Mouse (Mus musculus): ENCODE results near the gene Steap3. TPM values are rescaled to one million over a fixed set of nuclear protein-coding genes. Genes with fewer than 3 reads are reported as not detected.
A peak's percentile ranks its signal among the peaks of the same experiment; 100 is the strongest.

The Steap3 gene
- polyA plus RNA-seq, 1 experiment from 2014 or later = 4.9 TPM

DNA sequence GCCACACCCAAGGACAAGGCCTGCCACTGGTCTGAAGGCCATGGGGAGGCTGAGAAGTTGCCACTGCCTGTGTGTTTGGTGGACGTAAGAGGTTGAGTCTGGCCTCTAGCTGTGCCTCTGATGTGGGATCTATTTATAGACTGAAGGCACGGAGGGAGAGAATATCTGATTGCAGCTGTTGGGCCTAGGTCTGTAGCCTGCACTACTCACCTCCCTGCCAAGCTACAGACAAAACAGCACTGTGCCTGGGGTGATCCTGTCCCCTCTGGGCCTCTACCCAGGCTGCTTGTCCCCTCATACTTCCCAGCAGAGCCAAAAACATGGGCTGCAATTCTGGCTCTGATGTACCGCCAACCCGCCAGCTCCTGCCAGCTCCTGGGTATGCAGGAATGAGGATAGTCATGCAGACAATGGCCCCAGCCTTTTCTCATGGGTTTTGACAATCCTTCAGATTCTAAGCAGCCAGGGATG lies 26.8 kb downstream of the Steap3 start:
- H3K9me3 ChIP-seq (ENCODE audit: control insufficient read depth, low read length) = no peaks in the 10 kb centered on the region
- H3K4me2 ChIP-seq (ENCODE audit: low read length) = no peak overlapping the region
- no peaks in the 10 kb centered on the region for H3K36me3 ChIP-seq (ENCODE audit: control insufficient read depth, insufficient read depth, low read length)
- no peaks in the 10 kb centered on the region for H3K27me3 ChIP-seq (replicated peaks; ENCODE audit: control insufficient read depth, insufficient read depth, low read length)
- peak overlapping the region; percentile 48; the same call in 1 of the 2 replicates for H3K27ac ChIP-seq (ENCODE audit: low read depth, low read length)
- 31% methylated on average over 4 of the region's 4 CpGs for WGBS
- peaks cover 4% of the 10 kb centered on the region; the same call in 1 of the 2 replicates for H3K4me1 ChIP-seq (ENCODE audit: control insufficient read depth, insufficient read depth, low read depth, low read length)
- peak; percentile 86 for ATAC-seq
- H3K9ac ChIP-seq (ENCODE audit: low read depth, low read length) = peak overlapping the region; percentile 27
- H3K4me3 ChIP-seq (ENCODE audit: low read length) = no peak overlapping the region

DNA sequence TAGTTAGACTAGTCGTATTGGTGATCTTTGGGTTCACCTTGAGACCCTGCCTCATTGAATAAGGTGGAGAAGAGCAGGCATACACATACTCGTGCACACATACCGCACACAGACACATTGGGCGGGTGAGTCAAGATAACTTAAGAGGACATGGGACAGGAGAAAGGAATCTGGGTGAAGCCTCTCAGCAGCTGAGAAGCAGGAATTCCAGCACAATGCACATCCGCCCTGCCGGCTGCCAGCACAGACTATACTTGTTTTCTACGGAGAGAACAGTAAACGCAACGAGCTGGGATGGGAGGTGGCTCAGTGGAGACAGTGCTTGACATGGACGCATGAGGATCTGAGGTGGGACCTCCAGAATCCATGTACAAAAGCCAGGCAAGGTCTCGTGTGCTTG lies 27.9 kb downstream of the Steap3 start:
- Histone ChIP-seq H3K27ac (ENCODE audit: low read depth, low read length) (no peak overlapping the region), H3K4me2 (ENCODE audit: low read length) (no peak overlapping the region), H3K9ac (ENCODE audit: low read depth, low read length) (no peak overlapping the region), H3K4me1 (ENCODE audit: control insufficient read depth, insufficient read depth, low read depth, low read length) (peaks cover 4% of the 10 kb centered on the region; the same call in 1 of the 2 replicates), H3K27me3 (replicated peaks; ENCODE audit: control insufficient read depth, insufficient read depth, low read length) (no peaks in the 10 kb centered on the region), H3K36me3 (ENCODE audit: control insufficient read depth, insufficient read depth, low read length) (no peaks in the 10 kb centered on the region), H3K4me3 (ENCODE audit: low read length) (no peak overlapping the region), H3K9me3 (ENCODE audit: control insufficient read depth, low read length) (no peaks in the 10 kb centered on the region)
- 89% methylated on average over 11 of the region's 11 CpGs for WGBS
- no peak for ATAC-seq

DNA sequence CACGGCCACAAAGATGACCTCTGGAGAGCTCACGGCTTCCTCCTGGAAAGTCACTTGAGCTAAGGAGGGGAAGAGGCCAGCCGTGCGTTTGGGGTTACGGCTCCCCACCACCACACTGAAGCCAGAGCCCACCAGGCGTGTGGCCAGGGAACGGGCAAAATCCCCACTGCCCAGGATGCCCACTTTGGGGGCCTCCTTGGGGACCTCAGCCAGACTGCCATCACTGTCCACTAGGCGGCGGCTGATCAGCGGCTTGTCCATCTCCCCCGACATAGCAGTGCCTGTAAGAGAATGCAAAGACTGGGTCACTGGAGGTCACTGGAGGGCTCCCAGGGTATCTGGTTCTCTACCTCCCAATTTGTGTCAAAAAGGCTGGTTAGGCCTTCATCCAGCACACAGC lies 28.5 kb downstream of the Steap3 start:
- ATAC-seq = no peak
- Histone ChIP-seq H3K4me1 (ENCODE audit: control insufficient read depth, insufficient read depth, low read depth, low read length) (peaks cover 4% of the 10 kb centered on the region; the same call in 1 of the 2 replicates), H3K4me2 (ENCODE audit: low read length) (no peak overlapping the region), H3K36me3 (ENCODE audit: control insufficient read depth, insufficient read depth, low read length) (no peaks in the 10 kb centered on the region), H3K4me3 (ENCODE audit: low read length) (no peak overlapping the region), H3K9me3 (ENCODE audit: control insufficient read depth, low read length) (no peaks in the 10 kb centered on the region), H3K27me3 (replicated peaks; ENCODE audit: control insufficient read depth, insufficient read depth, low read length) (no peaks in the 10 kb centered on the region), H3K9ac (ENCODE audit: low read depth, low read length) (no peak overlapping the region), H3K27ac (ENCODE audit: low read depth, low read length) (no peak overlapping the region)
- 74% methylated on average over 11 of the region's 11 CpGs for WGBS

DNA sequence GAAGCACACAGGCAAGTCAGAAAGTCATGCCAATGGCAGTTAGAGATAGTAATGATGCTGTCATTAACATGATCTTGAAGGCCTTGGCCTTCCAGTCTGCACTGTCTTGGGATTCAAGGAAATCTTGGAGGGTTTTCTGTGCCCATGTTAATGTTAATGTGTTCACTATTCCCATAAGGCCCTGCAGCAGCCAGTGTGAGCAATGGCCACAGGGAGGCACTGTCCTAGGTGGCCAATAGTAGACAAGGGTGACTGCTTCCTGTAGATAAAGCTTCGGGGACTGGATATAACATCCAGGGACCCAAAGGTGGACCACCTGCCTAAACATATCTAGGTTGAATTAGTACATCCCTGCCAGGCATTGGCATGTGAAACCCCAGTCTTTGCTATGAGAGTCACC lies 35.4 kb downstream of the Steap3 start:
- H3K27ac ChIP-seq (ENCODE audit: low read depth, low read length) = no peak overlapping the region
- no peak overlapping the region for H3K4me2 ChIP-seq (ENCODE audit: low read length)
- no peaks in the 10 kb centered on the region for H3K36me3 ChIP-seq (ENCODE audit: control insufficient read depth, insufficient read depth, low read length)
- WGBS = 93% methylated on average over 1 of the region's 1 CpGs
- no peaks in the 10 kb centered on the region for H3K27me3 ChIP-seq (replicated peaks; ENCODE audit: control insufficient read depth, insufficient read depth, low read length)
- no peak overlapping the region for H3K4me3 ChIP-seq (ENCODE audit: low read length)
- H3K9me3 ChIP-seq (ENCODE audit: control insufficient read depth, low read length) = no peaks in the 10 kb centered on the region
- H3K9ac ChIP-seq (ENCODE audit: low read depth, low read length) = no peak overlapping the region
- no peaks in the 10 kb centered on the region for H3K4me1 ChIP-seq (ENCODE audit: control insufficient read depth, insufficient read depth, low read depth, low read length)
- ATAC-seq = no peak

DNA sequence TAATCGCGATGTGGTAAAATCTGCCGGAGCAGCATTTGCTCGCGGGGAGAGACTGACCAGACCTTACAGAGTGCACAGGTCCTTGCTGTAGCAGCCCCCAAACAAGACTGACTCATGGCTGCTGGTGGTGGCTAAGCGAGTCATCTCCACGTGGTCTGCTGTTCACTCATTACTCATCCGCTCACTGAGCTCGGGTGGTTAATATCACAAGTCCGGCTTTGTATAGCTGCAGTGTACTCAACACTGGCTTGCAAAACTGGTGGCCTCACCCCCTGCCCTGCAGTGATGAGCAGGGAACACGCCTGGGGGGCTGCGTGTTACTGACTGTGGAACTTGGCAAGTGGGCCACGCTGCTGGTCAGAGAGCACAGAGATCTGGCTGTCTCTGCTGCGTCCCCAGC lies 36.1 kb downstream of the Steap3 start:
- H3K4me3 ChIP-seq (ENCODE audit: low read length) = no peak overlapping the region
- no peaks in the 10 kb centered on the region for H3K27me3 ChIP-seq (replicated peaks; ENCODE audit: control insufficient read depth, insufficient read depth, low read length)
- H3K4me1 ChIP-seq (ENCODE audit: control insufficient read depth, insufficient read depth, low read depth, low read length) = no peaks in the 10 kb centered on the region
- ATAC-seq = no peak
- no peaks in the 10 kb centered on the region for H3K9me3 ChIP-seq (ENCODE audit: control insufficient read depth, low read length)
- no peak overlapping the region for H3K4me2 ChIP-seq (ENCODE audit: low read length)
- no peak overlapping the region for H3K9ac ChIP-seq (ENCODE audit: low read depth, low read length)
- WGBS = 85% methylated on average over 14 of the region's 14 CpGs
- H3K36me3 ChIP-seq (ENCODE audit: control insufficient read depth, insufficient read depth, low read length) = no peaks in the 10 kb centered on the region
- no peak overlapping the region for H3K27ac ChIP-seq (ENCODE audit: low read depth, low read length)

DNA sequence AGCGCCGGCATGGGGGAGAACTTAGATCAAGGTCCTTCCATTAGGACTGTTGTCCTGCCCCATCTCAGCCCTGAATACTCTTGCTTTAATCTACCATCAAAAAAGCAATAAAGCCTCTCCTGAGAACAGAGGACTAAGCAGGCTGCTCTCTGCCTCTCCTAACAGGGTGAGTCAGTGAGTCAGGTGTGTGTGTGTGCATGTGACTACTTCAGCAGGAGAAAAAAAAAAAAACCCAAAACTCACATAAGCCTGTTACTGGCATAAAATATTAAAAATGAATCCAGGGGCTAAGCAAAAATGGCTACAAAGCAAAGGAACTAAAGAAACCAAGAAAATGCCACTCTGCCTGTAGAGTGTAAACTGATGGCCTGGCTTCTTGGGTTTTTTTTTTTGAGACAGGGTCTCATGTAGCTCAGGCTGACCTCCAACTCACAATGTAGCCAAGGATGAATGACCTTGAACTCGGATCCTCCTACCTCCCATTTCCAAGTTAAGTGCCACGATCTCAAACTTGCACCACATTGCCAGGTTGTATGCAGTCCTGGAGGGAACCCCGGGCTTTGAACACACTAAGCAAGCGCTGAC lies 36.8 kb downstream of the Steap3 start:
- Histone ChIP-seq H3K9me3 (ENCODE audit: control insufficient read depth, low read length) (no peaks in the 10 kb centered on the region), H3K27me3 (replicated peaks; ENCODE audit: control insufficient read depth, insufficient read depth, low read length) (no peaks in the 10 kb centered on the region), H3K4me2 (ENCODE audit: low read length) (no peak overlapping the region), H3K27ac (ENCODE audit: low read depth, low read length) (no peak overlapping the region), H3K4me3 (ENCODE audit: low read length) (no peak overlapping the region), H3K9ac (ENCODE audit: low read depth, low read length) (no peak overlapping the region), H3K4me1 (ENCODE audit: control insufficient read depth, insufficient read depth, low read depth, low read length) (no peaks in the 10 kb centered on the region), H3K36me3 (ENCODE audit: control insufficient read depth, insufficient read depth, low read length) (no peaks in the 10 kb centered on the region)
- ATAC-seq = no peak
- 91% methylated on average over 6 of the region's 6 CpGs for WGBS

DNA sequence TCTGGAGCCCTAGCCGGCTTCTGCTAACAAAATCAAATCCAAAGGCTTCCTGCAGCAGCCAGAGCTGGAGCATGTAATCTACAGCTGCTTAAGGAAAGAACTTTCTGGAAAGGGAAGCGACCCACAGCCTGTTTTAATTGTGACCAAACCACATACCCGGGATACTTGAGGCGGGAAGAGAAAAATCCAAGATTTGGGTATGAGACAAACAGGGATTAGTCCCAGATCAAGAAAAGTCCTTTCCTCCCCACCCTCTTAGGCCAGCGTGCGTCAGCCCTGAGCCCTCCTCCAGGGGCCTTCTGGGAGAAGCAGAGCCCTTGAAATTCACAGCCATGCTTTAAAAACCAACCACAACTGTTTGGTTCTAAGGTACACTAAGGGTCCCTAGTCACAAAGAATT lies 40.3 kb downstream of the Steap3 start:
- Histone ChIP-seq H3K27ac (ENCODE audit: low read depth, low read length) (no peak overlapping the region), H3K9ac (ENCODE audit: low read depth, low read length) (no peak overlapping the region), H3K4me3 (ENCODE audit: low read length) (no peak overlapping the region), H3K36me3 (ENCODE audit: control insufficient read depth, insufficient read depth, low read length) (no peaks in the 10 kb centered on the region), H3K9me3 (ENCODE audit: control insufficient read depth, low read length) (no peaks in the 10 kb centered on the region), H3K27me3 (replicated peaks; ENCODE audit: control insufficient read depth, insufficient read depth, low read length) (no peaks in the 10 kb centered on the region; the same call in 1 of the 2 replicates), H3K4me2 (ENCODE audit: low read length) (no peak overlapping the region), H3K4me1 (ENCODE audit: control insufficient read depth, insufficient read depth, low read depth, low read length) (no peaks in the 10 kb centered on the region)
- WGBS = 80% methylated on average over 6 of the region's 6 CpGs
- no peak for ATAC-seq

DNA sequence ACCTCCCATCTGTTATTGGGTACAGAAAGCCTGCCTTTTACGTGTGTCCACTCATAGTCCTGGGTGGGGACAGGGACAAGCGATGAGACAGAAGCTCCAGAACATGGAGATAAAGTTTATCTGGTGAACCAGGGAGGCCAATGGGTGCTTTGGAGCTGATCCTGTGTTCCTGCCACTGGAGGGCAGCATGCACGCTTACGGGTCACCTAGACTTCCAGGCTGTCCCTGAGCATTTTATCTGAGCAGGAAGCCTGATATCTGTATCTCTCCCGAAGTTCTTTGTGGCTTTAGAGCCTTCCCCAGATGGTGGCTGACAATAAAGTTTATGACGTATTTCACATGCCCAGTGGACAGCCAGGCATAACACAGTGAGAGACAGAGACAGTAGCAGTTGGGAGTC lies 41.2 kb downstream of the Steap3 start:
- Histone ChIP-seq H3K9me3 (ENCODE audit: control insufficient read depth, low read length) (no peaks in the 10 kb centered on the region), H3K36me3 (ENCODE audit: control insufficient read depth, insufficient read depth, low read length) (no peaks in the 10 kb centered on the region), H3K4me3 (ENCODE audit: low read length) (no peak overlapping the region), H3K27me3 (replicated peaks; ENCODE audit: control insufficient read depth, insufficient read depth, low read length) (no peaks in the 10 kb centered on the region; the same call in 1 of the 2 replicates), H3K9ac (ENCODE audit: low read depth, low read length) (no peak overlapping the region), H3K27ac (ENCODE audit: low read depth, low read length) (no peak overlapping the region), H3K4me2 (ENCODE audit: low read length) (no peak overlapping the region), H3K4me1 (ENCODE audit: control insufficient read depth, insufficient read depth, low read depth, low read length) (no peaks in the 10 kb centered on the region)
- 0 out of 2 replicates have a peak, but pooled peaks have one; percentile 18 for ATAC-seq
- 41% methylated on average over 6 of the region's 6 CpGs for WGBS

DNA sequence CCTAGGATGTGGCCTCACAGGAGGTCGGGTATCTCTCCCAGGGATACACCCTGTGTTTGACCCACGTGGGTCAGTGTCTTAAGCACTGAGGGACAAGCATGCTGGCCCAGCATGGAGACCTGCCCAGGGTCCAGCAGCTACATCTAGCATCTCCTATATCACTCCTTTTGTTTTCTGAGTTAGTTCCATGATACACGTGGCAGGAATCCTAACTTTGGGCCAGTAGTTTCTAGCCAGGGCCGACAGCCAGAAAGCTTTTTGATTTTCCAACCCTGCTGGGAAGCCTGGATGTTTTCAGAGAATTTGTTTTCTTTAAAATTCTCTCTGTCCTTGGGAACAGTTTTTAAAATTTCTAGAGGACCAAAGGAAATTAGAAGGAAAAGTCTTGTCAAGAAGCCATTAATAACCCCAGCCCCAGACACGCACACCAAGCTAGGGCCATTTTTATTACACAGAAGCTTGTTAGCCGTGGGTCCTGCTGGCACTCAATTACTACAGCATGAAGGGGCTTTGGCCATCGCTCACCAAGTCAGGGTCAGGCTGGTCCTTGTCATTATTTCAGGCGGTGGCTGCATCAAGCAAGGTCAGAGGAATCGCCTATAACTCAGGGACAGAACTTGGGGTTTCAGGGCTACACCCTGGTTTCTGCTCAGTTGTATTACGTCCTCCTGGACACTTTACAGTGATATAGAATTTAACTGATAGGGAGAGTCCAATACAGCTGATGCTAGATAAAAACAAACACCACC lies 42.6 kb downstream of the Steap3 start:
- ATAC-seq = no peak
- Histone ChIP-seq H3K9ac (ENCODE audit: low read depth, low read length) (no peak overlapping the region), H3K27ac (ENCODE audit: low read depth, low read length) (no peak overlapping the region), H3K9me3 (ENCODE audit: control insufficient read depth, low read length) (no peaks in the 10 kb centered on the region), H3K4me3 (ENCODE audit: low read length) (no peak overlapping the region), H3K4me1 (ENCODE audit: control insufficient read depth, insufficient read depth, low read depth, low read length) (no peaks in the 10 kb centered on the region), H3K36me3 (ENCODE audit: control insufficient read depth, insufficient read depth, low read length) (no peaks in the 10 kb centered on the region), H3K4me2 (ENCODE audit: low read length) (no peak overlapping the region), H3K27me3 (replicated peaks; ENCODE audit: control insufficient read depth, insufficient read depth, low read length) (no peaks in the 10 kb centered on the region; the same call in 1 of the 2 replicates)
- 68% methylated on average over 10 of the region's 10 CpGs for WGBS
